Mouse (Mus musculus): ENCODE measurements at regions not wholly inside any gene's neighbourhood (a gene's known extent, or its start where the extent isn't known, plus 50 kb on each side); places are given as distances from the start of the nearest gene placed in this dataset.

GRCm38 (mm10) chr4:82155642-82156320, 549.8 kb downstream of the Nfib start:
- no peak overlapping the region for H3K4me3 ChIP-seq
- no peak overlapping the region for H3K4me2 ChIP-seq (replicated peaks)
- H3K27me3 ChIP-seq: no peaks in the 10 kb centered on the region
- H3K9me3 ChIP-seq: no peaks in the 10 kb centered on the region
- WGBS: 40% methylated on average over 7 of the region's 7 CpGs
- no peak for ATAC-seq (replicated peaks)
- no peak overlapping the region for H3K9ac ChIP-seq (replicated peaks)
- no peaks in the 10 kb centered on the region for H3K4me1 ChIP-seq
- H3K27ac ChIP-seq (replicated peaks): no peak overlapping the region
- H3K36me3 ChIP-seq: no peaks in the 10 kb centered on the region

- no peak overlapping the region for H3K9ac ChIP-seq (replicated peaks)
- 72% methylated on average over 9 of the region's 9 CpGs for WGBS
- no peak overlapping the region for H3K4me2 ChIP-seq (replicated peaks)
Observed at GRCm38 (mm10) chr4:82154021-82154555, 551.5 kb downstream of the Nfib start.

GRCm38 (mm10) chr4:82153604-82154003, 551.9 kb downstream of the Nfib start:
- Histone ChIP-seq H3K4me2 (replicated peaks) (no peak overlapping the region), H3K4me1 (no peaks in the 10 kb centered on the region), H3K36me3 (no peaks in the 10 kb centered on the region), H3K27ac (replicated peaks) (no peak overlapping the region), H3K4me3 (no peak overlapping the region), H3K9me3 (no peaks in the 10 kb centered on the region), H3K27me3 (no peaks in the 10 kb centered on the region), H3K9ac (replicated peaks) (no peak overlapping the region)
- 67% methylated on average over 5 of the region's 5 CpGs for WGBS
- no peak; the same call in 1 of the 2 replicates for ATAC-seq (replicated peaks)

More at GRCm38 (mm10) chr4:82154021-82154555, 551.5 kb downstream of the Nfib start:
- H3K27me3 ChIP-seq: no peaks in the 10 kb centered on the region
- no peaks in the 10 kb centered on the region for H3K4me1 ChIP-seq
- no peaks in the 10 kb centered on the region for H3K36me3 ChIP-seq
- no peak overlapping the region for H3K4me3 ChIP-seq
- H3K27ac ChIP-seq (replicated peaks): no peak overlapping the region
- no peak for ATAC-seq (replicated peaks)
- H3K9me3 ChIP-seq: no peaks in the 10 kb centered on the region

- Histone ChIP-seq H3K4me1 (no peaks in the 10 kb centered on the region), H3K4me2 (replicated peaks) (no peak overlapping the region), H3K4me3 (no peak overlapping the region), H3K27me3 (no peaks in the 10 kb centered on the region), H3K36me3 (no peaks in the 10 kb centered on the region), H3K27ac (replicated peaks) (no peak overlapping the region), H3K9ac (replicated peaks) (no peak overlapping the region), H3K9me3 (no peaks in the 10 kb centered on the region)
- ATAC-seq (replicated peaks): no peak
- WGBS: 67% methylated on average over 1 of the region's 1 CpGs
Observed at GRCm38 (mm10) chr4:82149957-82150356, 555.6 kb downstream of the Nfib start.

GRCm38 (mm10) chr4:82148129-82149064, 557.2 kb downstream of the Nfib start:
- Histone ChIP-seq H3K4me2 (replicated peaks) (no peak overlapping the region), H3K9me3 (no peaks in the 10 kb centered on the region), H3K4me3 (no peak overlapping the region), H3K36me3 (no peaks in the 10 kb centered on the region), H3K4me1 (no peaks in the 10 kb centered on the region), H3K9ac (replicated peaks) (no peak overlapping the region), H3K27me3 (no peaks in the 10 kb centered on the region), H3K27ac (replicated peaks) (no peak overlapping the region)
- 48% methylated on average over 6 of the region's 6 CpGs for WGBS
- no peak for ATAC-seq (replicated peaks)

- 71% methylated on average over 3 of the region's 3 CpGs for WGBS
- Histone ChIP-seq H3K36me3 (no peaks in the 10 kb centered on the region), H3K4me1 (no peaks in the 10 kb centered on the region), H3K27me3 (no peaks in the 10 kb centered on the region), H3K4me3 (no peak overlapping the region), H3K4me2 (replicated peaks) (no peak overlapping the region), H3K27ac (replicated peaks) (no peak overlapping the region), H3K9me3 (no peaks in the 10 kb centered on the region), H3K9ac (replicated peaks) (no peak overlapping the region)
- ATAC-seq (replicated peaks): no peak
Observed at GRCm38 (mm10) chr4:82142391-82142790, 563.2 kb downstream of the Nfib start.

- H3K9ac ChIP-seq (replicated peaks): no peak overlapping the region
- H3K36me3 ChIP-seq: no peaks in the 10 kb centered on the region
- 97% methylated on average over 6 of the region's 6 CpGs for WGBS
- H3K27ac ChIP-seq (replicated peaks): no peak overlapping the region
- H3K4me1 ChIP-seq: no peaks in the 10 kb centered on the region
- no peaks in the 10 kb centered on the region for H3K9me3 ChIP-seq
- no peak for ATAC-seq (replicated peaks)
- H3K27me3 ChIP-seq: no peaks in the 10 kb centered on the region
- H3K4me2 ChIP-seq (replicated peaks): no peak overlapping the region
- H3K4me3 ChIP-seq: no peak overlapping the region
Observed at GRCm38 (mm10) chr4:82139806-82140205, 565.7 kb downstream of the Nfib start.

- H3K4me3 ChIP-seq: no peak overlapping the region
- H3K4me2 ChIP-seq (replicated peaks): no peak overlapping the region
- no peaks in the 10 kb centered on the region for H3K4me1 ChIP-seq
- no peak for ATAC-seq (replicated peaks)
- H3K9me3 ChIP-seq: no peaks in the 10 kb centered on the region
- WGBS: 95% methylated on average over 1 of the region's 1 CpGs
- no peaks in the 10 kb centered on the region for H3K27me3 ChIP-seq
- no peak overlapping the region for H3K27ac ChIP-seq (replicated peaks)
- H3K36me3 ChIP-seq: no peaks in the 10 kb centered on the region
- no peak overlapping the region for H3K9ac ChIP-seq (replicated peaks)
Observed at GRCm38 (mm10) chr4:82139016-82139415, 566.5 kb downstream of the Nfib start.

- 90% methylated on average over 3 of the region's 3 CpGs for WGBS
Observed at GRCm38 (mm10) chr4:82132851-82133250, 572.7 kb downstream of the Nfib start.

GRCm38 (mm10) chr4:82132326-82132725, 573.2 kb downstream of the Nfib start:
- Histone ChIP-seq H3K27me3 (no peaks in the 10 kb centered on the region), H3K27ac (replicated peaks) (no peak overlapping the region), H3K9ac (replicated peaks) (no peak overlapping the region), H3K4me3 (no peak overlapping the region), H3K4me2 (replicated peaks) (no peak overlapping the region), H3K36me3 (no peaks in the 10 kb centered on the region), H3K9me3 (no peaks in the 10 kb centered on the region), H3K4me1 (no peaks in the 10 kb centered on the region)
- ATAC-seq (replicated peaks): no peak
- WGBS: 83% methylated on average over 4 of the region's 4 CpGs

More at GRCm38 (mm10) chr4:82132851-82133250, 572.7 kb downstream of the Nfib start:
- ATAC-seq (replicated peaks): no peak
- no peak overlapping the region for H3K27ac ChIP-seq (replicated peaks)
- no peak overlapping the region for H3K9ac ChIP-seq (replicated peaks)
- no peaks in the 10 kb centered on the region for H3K9me3 ChIP-seq
- H3K27me3 ChIP-seq: no peaks in the 10 kb centered on the region
- no peak overlapping the region for H3K4me2 ChIP-seq (replicated peaks)
- H3K4me3 ChIP-seq: no peak overlapping the region
- no peaks in the 10 kb centered on the region for H3K4me1 ChIP-seq
- no peaks in the 10 kb centered on the region for H3K36me3 ChIP-seq

- H3K9ac ChIP-seq (replicated peaks): no peak overlapping the region
- H3K4me3 ChIP-seq: no peak overlapping the region
- no peak overlapping the region for H3K27ac ChIP-seq (replicated peaks)
- ATAC-seq (replicated peaks): no peak
- no peaks in the 10 kb centered on the region for H3K4me1 ChIP-seq
- no peaks in the 10 kb centered on the region for H3K36me3 ChIP-seq
- H3K4me2 ChIP-seq (replicated peaks): no peak overlapping the region
- H3K27me3 ChIP-seq: no peaks in the 10 kb centered on the region
- no peaks in the 10 kb centered on the region for H3K9me3 ChIP-seq
- 76% methylated on average over 1 of the region's 1 CpGs for WGBS
Observed at GRCm38 (mm10) chr4:82129471-82129870, 576.1 kb downstream of the Nfib start.

GRCm38 (mm10) chr4:82123733-82124132, 581.8 kb downstream of the Nfib start:
- H3K4me3 ChIP-seq: no peak overlapping the region
- no peak overlapping the region for H3K9ac ChIP-seq (replicated peaks)
- no peaks in the 10 kb centered on the region for H3K36me3 ChIP-seq
- H3K9me3 ChIP-seq: no peaks in the 10 kb centered on the region
- 85% methylated on average over 5 of the region's 5 CpGs for WGBS
- no peaks in the 10 kb centered on the region for H3K27me3 ChIP-seq
- H3K27ac ChIP-seq (replicated peaks): no peak overlapping the region
- H3K4me2 ChIP-seq (replicated peaks): no peak overlapping the region
- ATAC-seq (replicated peaks): no peak
- H3K4me1 ChIP-seq: no peaks in the 10 kb centered on the region
